Mouse (Mus musculus) kidney, postnatal 36 days (tissue): ENCODE measurements around the gene Nedd8.
A peak's percentile ranks its signal among the peaks of the same experiment; 100 is the strongest.

Experiments
- DNase-seq, 2 experiments: peaks; one replicate each; pipeline ENCODE4 v3.0.0; 2021 to 2022; ENCODE audit warnings: mixed read lengths in 2 of 2

Gene Nedd8

GRCm38 (mm10) chr14:55671833-55672740 lies at the start of gene Nedd8, which contains the start of gene Gmpr2:
Gene Nedd8 (minus strand): TSS chr14:55672124.
Gene Gmpr2 (plus strand): TSS chr14:55671941.
- DNase-seq: peak; percentile 89 to 96

- DNase-seq: peak; percentile 73 to 74
Measured at GRCm38 (mm10) chr14:55721076-55721475, 49.2 kb upstream of the Nedd8 start.

- DNase-seq: peak in 1 of 2 experiments; percentile 54
Measured at GRCm38 (mm10) chr14:55720666-55721065, 48.7 kb upstream of the Nedd8 start.

- no peak for DNase-seq
Measured at GRCm38 (mm10) chr14:55719737-55720136, 47.8 kb upstream of the Nedd8 start.

- DNase-seq: peak; percentile 75 to 84
Measured at GRCm38 (mm10) chr14:55716884-55717283, 45.0 kb upstream of the Nedd8 start.

- DNase-seq: peak; percentile 68 to 73
Measured at GRCm38 (mm10) chr14:55716271-55716670, 44.3 kb upstream of the Nedd8 start.

- DNase-seq: peak; percentile 46 to 69
Measured at GRCm38 (mm10) chr14:55714893-55715292, 43.0 kb upstream of the Nedd8 start.

- DNase-seq: no peak
Measured at GRCm38 (mm10) chr14:55713729-55714122, 41.8 kb upstream of the Nedd8 start, which contains the start of gene Tgm1. Gene Tgm1 (minus strand): TSS chr14:55713926.

GRCm38 (mm10) chr14:55713007-55713728 lies 41.2 kb upstream of the Nedd8 start:
- peak; percentile 83 to 85 for DNase-seq

- peak in 1 of 2 experiments; percentile 34 for DNase-seq
Measured at GRCm38 (mm10) chr14:55711786-55712185, 39.9 kb upstream of the Nedd8 start.

GRCm38 (mm10) chr14:55709509-55709908 lies 37.6 kb upstream of the Nedd8 start:
- DNase-seq: no peak

- DNase-seq: no peak
Measured at GRCm38 (mm10) chr14:55707397-55707796, 35.5 kb upstream of the Nedd8 start.

- no peak for DNase-seq
Measured at GRCm38 (mm10) chr14:55706051-55706600, 34.2 kb upstream of the Nedd8 start.

GRCm38 (mm10) chr14:55702761-55703160 lies 30.8 kb upstream of the Nedd8 start:
- DNase-seq: no peak

GRCm38 (mm10) chr14:55701131-55701530 lies 29.2 kb upstream of the Nedd8 start:
- peak in 1 of 2 experiments; percentile 22 for DNase-seq

GRCm38 (mm10) chr14:55697226-55697625 lies 25.3 kb upstream of the Nedd8 start:
- DNase-seq: no peak

GRCm38 (mm10) chr14:55689433-55689832 lies 17.5 kb upstream of the Nedd8 start:
- no peak for DNase-seq

- DNase-seq: no peak
Measured at GRCm38 (mm10) chr14:55682118-55682493, 10.2 kb upstream of the Nedd8 start.

- DNase-seq: peak; percentile 96
Measured at GRCm38 (mm10) chr14:55681160-55682117, 9.5 kb upstream of the Nedd8 start, which contains the start of gene Tinf2. Gene Tinf2 (minus strand): TSS chr14:55681820.

GRCm38 (mm10) chr14:55677615-55678014 lies 5.7 kb upstream of the Nedd8 start:
- DNase-seq: no peak

GRCm38 (mm10) chr14:55672741-55673060 lies 777 bp upstream of the Nedd8 start:
- DNase-seq: no peak

GRCm38 (mm10) chr14:55671486-55671832 lies 465 bp downstream of the Nedd8 start:
- no peak for DNase-seq
